Mouse (Mus musculus) liver, embryonic 15.5 days (tissue): ENCODE results near the gene Ltk. TPM values are rescaled to one million over a fixed set of nuclear protein-coding genes. Genes with fewer than 3 reads are reported as not detected.

Experiments used
- ATAC-seq: fragments of 200-750 bp; cut with Nextera tagmentation; 2 replicates; pipeline ENCODE4 v1.8.0; 2017; ENCODE audit warnings: moderate number of reproducible peaks, mild to moderate bottlenecking, moderate library complexity; ENCODE audit not compliant: insufficient read depth
- H3K27ac ChIP-seq: fragments of 300-500 bp; sonication (generic); replicated peaks from 2 replicates; pipeline ENCODE4 v1.5.1; 2015; ENCODE audit warnings: mild to moderate bottlenecking, inconsistent platforms
- H3K27me3 ChIP-seq: fragments of 300-500 bp; sonication (generic); 2 replicates; pipeline ENCODE4 v1.6.1; 2015; ENCODE audit warnings: mild to moderate bottlenecking, inconsistent platforms
- H3K36me3 ChIP-seq: fragments of 300-500 bp; sonication (generic); replicated peaks from 2 replicates; pipeline ENCODE4 v1.6.1; 2015; ENCODE audit warnings: moderate library complexity, mild to moderate bottlenecking, inconsistent platforms
- H3K4me1 ChIP-seq: fragments of 300-500 bp; sonication (generic); replicated peaks from 2 replicates; pipeline ENCODE4 v1.6.1; 2015; ENCODE audit warnings: inconsistent platforms
- H3K4me2 ChIP-seq: fragments of 300-500 bp; sonication (generic); 2 replicates; pipeline ENCODE4 v1.6.1; 2015; ENCODE audit warnings: moderate library complexity, mild to moderate bottlenecking, inconsistent platforms
- H3K4me3 ChIP-seq: fragments of 300-500 bp; sonication (generic); replicated peaks from 2 replicates; pipeline ENCODE4 v1.5.1; 2015; ENCODE audit warnings: mild to moderate bottlenecking, inconsistent platforms
- H3K9ac ChIP-seq: fragments of 300-500 bp; sonication (generic); 2 replicates; pipeline ENCODE4 v1.6.1; 2015; ENCODE audit warnings: moderate library complexity, mild to moderate bottlenecking, inconsistent platforms
- H3K9me3 ChIP-seq: fragments of 300-500 bp; sonication (generic); replicated peaks from 2 replicates; pipeline ENCODE4 v1.6.1; 2016; ENCODE audit warnings: inconsistent platforms
- WGBS: fragments of 180-500 bp; shearing (Covaris S2); methylation state at CpG from one replicate; pipeline ENCODE4 v1.1.7; 2015; ENCODE audit warnings: mixed read lengths; ENCODE audit not compliant: insufficient replicate concordance; 5-methylcytosine and 5-hydroxymethylcytosine counted together
- polyA plus RNA-seq: library from polyadenylated mRNA; unstranded; fragments of >200 nt; fragmentation: Nextera tagmentation; extraction: Ambion mirVana; gene quantifications from 2 replicates; pipeline ENCODE4 v1.2.1, GENCODE M21; 2015

The Ltk gene
- polyA plus RNA-seq, 1 experiment from 2014 or later, result 0.07 TPM

- Histone ChIP-seq H3K4me2 (peak overlapping the region; percentile 73), H3K9me3 (no peaks in the 10 kb centered on the region), H3K27ac (no peak overlapping the region), H3K9ac (no peak overlapping the region), H3K36me3 (no peaks in the 10 kb centered on the region), H3K4me3 (peak overlapping the region; percentile 55), H3K4me1 (peaks cover 16% of the 10 kb centered on the region), H3K27me3 (peaks cover 96% of the 10 kb centered on the region)
- WGBS, result 1% methylated on average over 69 of the region's 77 CpGs
- ATAC-seq, result peak; percentile 28
These were observed 2.0 kb downstream of the Ltk start for GRCm38 (mm10) chr2:119758101-119758843.

- Histone ChIP-seq H3K36me3 (no peaks in the 10 kb centered on the region), H3K4me3 (peak overlapping the region; percentile 55), H3K27ac (no peak overlapping the region), H3K4me2 (peak overlapping the region; percentile 73), H3K9ac (no peak overlapping the region), H3K27me3 (peaks cover 100% of the 10 kb centered on the region), H3K9me3 (no peaks in the 10 kb centered on the region), H3K4me1 (peaks cover 16% of the 10 kb centered on the region)
- WGBS, result 6% methylated on average over 27 of the region's 31 CpGs
- ATAC-seq, result peak; percentile 18; the same call in 1 of the 2 replicates
These were observed 2.6 kb downstream of the Ltk start for GRCm38 (mm10) chr2:119757601-119758100.

- Histone ChIP-seq H3K4me1 (peaks cover 12% of the 10 kb centered on the region), H3K36me3 (no peaks in the 10 kb centered on the region), H3K27me3 (peaks cover 97% of the 10 kb centered on the region), H3K9me3 (no peaks in the 10 kb centered on the region), H3K4me3 (no peak overlapping the region), H3K4me2 (no peak overlapping the region), H3K27ac (no peak overlapping the region), H3K9ac (no peak overlapping the region)
- ATAC-seq, result no peak
- WGBS, result 66% methylated on average over 13 of the region's 13 CpGs
These were observed 11.0 kb downstream of the Ltk start for GRCm38 (mm10) chr2:119749260-119749659.

- Histone ChIP-seq H3K27me3 (peaks cover 97% of the 10 kb centered on the region), H3K4me1 (peaks cover 30% of the 10 kb centered on the region), H3K4me3 (no peak overlapping the region), H3K9me3 (no peaks in the 10 kb centered on the region), H3K36me3 (no peaks in the 10 kb centered on the region), H3K4me2 (no peak overlapping the region), H3K9ac (no peak overlapping the region), H3K27ac (no peak overlapping the region)
- 51% methylated on average over 7 of the region's 7 CpGs for WGBS
- ATAC-seq, result no peak
These were observed 12.7 kb downstream of the Ltk start for GRCm38 (mm10) chr2:119747554-119747953.

- Histone ChIP-seq H3K4me2 (peak overlapping the region; percentile 100; the same call in 1 of the 2 replicates), H3K27me3 (peaks cover 96% of the 10 kb centered on the region), H3K4me3 (no peak overlapping the region), H3K36me3 (no peaks in the 10 kb centered on the region), H3K9ac (0 out of 2 replicates have a peak overlapping the region, but pooled peaks have one; percentile 1), H3K27ac (peak overlapping the region; percentile 49; the same call in 1 of the 2 replicates), H3K4me1 (peaks cover 52% of the 10 kb centered on the region), H3K9me3 (no peaks in the 10 kb centered on the region)
- no peak for ATAC-seq
- WGBS, result 4% methylated on average over 1 of the region's 1 CpGs
These were observed 14.9 kb downstream of the Ltk start for GRCm38 (mm10) chr2:119745281-119745680.

GRCm38 (mm10) chr2:119744163-119745111 lies 15.8 kb downstream of the Ltk start:
- Histone ChIP-seq H3K4me1 (peaks cover 54% of the 10 kb centered on the region), H3K27me3 (peaks cover 93% of the 10 kb centered on the region), H3K36me3 (no peaks in the 10 kb centered on the region), H3K9ac (0 out of 2 replicates have a peak overlapping the region, but pooled peaks have one; percentile 1), H3K9me3 (no peaks in the 10 kb centered on the region), H3K4me2 (peak overlapping the region; percentile 100), H3K4me3 (peak overlapping the region; percentile 72), H3K27ac (peak overlapping the region; percentile 49)
- peak; percentile 67 for ATAC-seq
- WGBS, result 5% methylated on average over 46 of the region's 46 CpGs

- H3K27me3 ChIP-seq, result peaks cover 86% of the 10 kb centered on the region
- no peaks in the 10 kb centered on the region for H3K9me3 ChIP-seq
- ATAC-seq, result no peak
- H3K4me3 ChIP-seq, result peak overlapping the region; percentile 72
- peaks cover 54% of the 10 kb centered on the region for H3K4me1 ChIP-seq
- H3K27ac ChIP-seq, result no peak overlapping the region
- WGBS, result 11% methylated on average over 22 of the region's 22 CpGs
- H3K4me2 ChIP-seq, result peak overlapping the region; percentile 100
- H3K9ac ChIP-seq, result no peak overlapping the region
- no peaks in the 10 kb centered on the region for H3K36me3 ChIP-seq
These were observed 16.4 kb downstream of the Ltk start for GRCm38 (mm10) chr2:119743808-119744162.

GRCm38 (mm10) chr2:119743176-119743807 lies 16.9 kb downstream of the Ltk start:
- H3K27me3 ChIP-seq, result peaks cover 88% of the 10 kb centered on the region
- H3K4me2 ChIP-seq, result peak overlapping the region; percentile 100
- H3K9ac ChIP-seq, result peak overlapping the region; percentile 62; the same call in 1 of the 2 replicates
- H3K27ac ChIP-seq, result no peak overlapping the region
- 10% methylated on average over 31 of the region's 31 CpGs for WGBS
- H3K4me3 ChIP-seq, result peak overlapping the region; percentile 72
- ATAC-seq, result no peak
- H3K4me1 ChIP-seq, result peaks cover 54% of the 10 kb centered on the region
- H3K36me3 ChIP-seq, result no peaks in the 10 kb centered on the region
- H3K9me3 ChIP-seq, result no peaks in the 10 kb centered on the region

GRCm38 (mm10) chr2:119742461-119743175 lies 17.6 kb downstream of the Ltk start:
- H3K4me2 ChIP-seq, result peak overlapping the region; percentile 100
- H3K9me3 ChIP-seq, result no peaks in the 10 kb centered on the region
- peak; percentile 29 for ATAC-seq
- under 1% methylated on average over 70 of the region's 70 CpGs for WGBS
- peak overlapping the region; percentile 72 for H3K4me3 ChIP-seq
- no peaks in the 10 kb centered on the region for H3K36me3 ChIP-seq
- H3K27me3 ChIP-seq, result peaks cover 88% of the 10 kb centered on the region
- H3K27ac ChIP-seq, result no peak overlapping the region
- H3K4me1 ChIP-seq, result peaks cover 54% of the 10 kb centered on the region
- H3K9ac ChIP-seq, result peak overlapping the region; percentile 62
